Mouse (Mus musculus) urinary bladder, adult 2 months (tissue): ENCODE data around the gene Romo1. TPM values are rescaled to one million over a fixed set of nuclear protein-coding genes. Genes with fewer than 3 reads are reported as not detected.
A peak's percentile ranks its signal among the peaks of the same experiment; 100 is the strongest.
"Not testable (repeated sequence)": the region's sequence is repeated elsewhere in the genome, so short reads cannot be mapped to it uniquely, and the experiment has no call there.

Experiments
- DNase-seq: peaks from one replicate; pipeline ENCODE4 v3.0.0; 2022; ENCODE audit warnings: low spot score
- polyA plus RNA-seq: library from polyadenylated mRNA; depleted of rRNA; stranded (reverse); fragments of >200 nt; gene quantifications from 2 replicates; pipeline ENCODE4 v1.2.3, GENCODE M21; 2012; rRNA removed

Romo1 gene
- 210 and 265 TPM in 2 replicates for polyA plus RNA-seq

GRCm38 (mm10) chr2:156143953-156144724 is at the start of gene Romo1, which contains the start of gene Nfs1:
TSS of gene Romo1 (plus strand) at chr2:156144039.
TSS of gene Nfs1 (minus strand) at chr2:156144186.
- peak; percentile 87 for DNase-seq

- DNase-seq, result no peak
Measured at GRCm38 (mm10) chr2:156110627-156111357, 33.0 kb upstream of the Romo1 start.

GRCm38 (mm10) chr2:156111358-156112079 is 32.3 kb upstream of the Romo1 start, which contains the start of the genes Cpne1 and Rbm12:
TSS of gene Cpne1 (minus strand) at chr2:156111965.
TSS of gene Rbm12 (minus strand) at chr2:156111978.
- peak; percentile 91 for DNase-seq

GRCm38 (mm10) chr2:156112080-156112423 is 31.8 kb upstream of the Romo1 start:
- not testable (repeated sequence) for DNase-seq

GRCm38 (mm10) chr2:156119566-156119965 is 24.3 kb upstream of the Romo1 start:
- DNase-seq, result no peak

GRCm38 (mm10) chr2:156123731-156124130 is 20.1 kb upstream of the Romo1 start:
- DNase-seq, result no peak

- no peak for DNase-seq
Measured at GRCm38 (mm10) chr2:156126992-156127391, 16.8 kb upstream of the Romo1 start, which contains the start of gene Gm28036. TSS of gene Gm28036 (minus strand) at chr2:156127092.

GRCm38 (mm10) chr2:156134161-156134560 is 9.7 kb upstream of the Romo1 start:
- DNase-seq, result no peak

GRCm38 (mm10) chr2:156135695-156136094 is 8.1 kb upstream of the Romo1 start:
- DNase-seq, result no peak

GRCm38 (mm10) chr2:156142820-156143219 is 1.0 kb upstream of the Romo1 start:
- DNase-seq, result no peak

- DNase-seq, result no peak
Measured at GRCm38 (mm10) chr2:156143367-156143766, 472 bp upstream of the Romo1 start.

- no peak for DNase-seq
Measured at GRCm38 (mm10) chr2:156145486-156146130, 1.8 kb downstream of the Romo1 start.

GRCm38 (mm10) chr2:156146272-156146989 is 2.6 kb downstream of the Romo1 start:
- no peak for DNase-seq

- no peak for DNase-seq
Measured at GRCm38 (mm10) chr2:156147316-156147915, 3.6 kb downstream of the Romo1 start.

- DNase-seq, result no peak
Measured at GRCm38 (mm10) chr2:156151538-156151937, 7.7 kb downstream of the Romo1 start.

GRCm38 (mm10) chr2:156165478-156165877 is 21.6 kb downstream of the Romo1 start:
- DNase-seq, result no peak

GRCm38 (mm10) chr2:156166557-156166956 is 22.7 kb downstream of the Romo1 start:
- DNase-seq, result no peak

- no peak for DNase-seq
Measured at GRCm38 (mm10) chr2:156177079-156177478, 33.2 kb downstream of the Romo1 start.

- DNase-seq, result no peak
Measured at GRCm38 (mm10) chr2:156177651-156178050, 33.8 kb downstream of the Romo1 start.

GRCm38 (mm10) chr2:156179046-156179795 is 35.4 kb downstream of the Romo1 start:
- peak; percentile 74 for DNase-seq
